Mouse (Mus musculus): ENCODE measurements around the gene Phospho1. TPM values are rescaled to one million over a fixed set of nuclear protein-coding genes. Genes with fewer than 3 reads are reported as not detected.
"Not testable (repeated sequence)": the region's sequence is repeated elsewhere in the genome, so short reads cannot be mapped to it uniquely, and the experiment has no call there.

Gene Phospho1
- total RNA-seq, 2 experiments from 2014 or later: 172 to 179 TPM

DNA sequence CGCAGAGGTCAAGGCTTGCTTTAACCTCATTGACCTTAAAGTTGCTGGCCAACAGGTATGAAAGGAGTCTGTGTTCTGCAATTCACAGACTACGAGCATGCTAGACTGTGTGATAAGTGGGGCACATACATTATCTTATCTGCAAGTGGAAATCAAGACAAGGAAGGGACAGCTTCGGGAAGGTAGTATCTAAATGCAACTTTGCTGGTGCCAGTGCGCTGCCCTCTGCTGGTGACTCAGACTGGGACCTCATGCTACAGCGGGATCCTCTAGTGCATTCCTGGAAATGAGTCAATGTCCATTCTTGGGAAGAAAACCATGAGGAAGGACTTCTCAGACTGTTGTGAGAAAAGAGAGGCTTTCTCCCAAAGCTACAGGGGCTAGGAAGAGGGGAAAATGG is 29.4 kb downstream of the Phospho1 start:
- intact Hi-C loops (cut with DNase I): loop anchor here (1.0 to 5.0 kb wide), 3 partner anchors 24 to 166 kb away; no protein-coding TSS in a partner anchor
- DNase-seq: peak; percentile 75 to 79

DNA sequence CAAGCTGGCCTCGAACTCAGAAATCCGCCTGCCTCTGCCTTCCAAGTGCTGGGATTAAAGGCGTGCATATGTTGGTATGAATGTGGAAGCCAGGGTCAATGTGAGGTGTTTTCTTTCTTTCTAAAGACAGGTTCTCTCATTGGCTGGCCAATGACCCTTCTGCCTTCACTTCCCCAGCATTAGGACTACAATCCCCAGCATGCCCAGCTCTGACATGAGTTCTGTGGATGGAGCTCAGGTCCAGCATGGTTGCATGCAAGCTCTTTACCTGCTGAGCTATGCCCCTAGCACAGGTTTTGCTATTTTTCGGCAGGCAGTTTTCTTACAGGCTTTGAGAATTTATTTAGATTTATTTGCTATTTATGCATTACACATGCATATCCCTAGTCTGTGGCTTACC is 33.0 kb downstream of the Phospho1 start:
- no peak for DNase-seq
- intact Hi-C loops (cut with DNase I): no loop called here

DNA sequence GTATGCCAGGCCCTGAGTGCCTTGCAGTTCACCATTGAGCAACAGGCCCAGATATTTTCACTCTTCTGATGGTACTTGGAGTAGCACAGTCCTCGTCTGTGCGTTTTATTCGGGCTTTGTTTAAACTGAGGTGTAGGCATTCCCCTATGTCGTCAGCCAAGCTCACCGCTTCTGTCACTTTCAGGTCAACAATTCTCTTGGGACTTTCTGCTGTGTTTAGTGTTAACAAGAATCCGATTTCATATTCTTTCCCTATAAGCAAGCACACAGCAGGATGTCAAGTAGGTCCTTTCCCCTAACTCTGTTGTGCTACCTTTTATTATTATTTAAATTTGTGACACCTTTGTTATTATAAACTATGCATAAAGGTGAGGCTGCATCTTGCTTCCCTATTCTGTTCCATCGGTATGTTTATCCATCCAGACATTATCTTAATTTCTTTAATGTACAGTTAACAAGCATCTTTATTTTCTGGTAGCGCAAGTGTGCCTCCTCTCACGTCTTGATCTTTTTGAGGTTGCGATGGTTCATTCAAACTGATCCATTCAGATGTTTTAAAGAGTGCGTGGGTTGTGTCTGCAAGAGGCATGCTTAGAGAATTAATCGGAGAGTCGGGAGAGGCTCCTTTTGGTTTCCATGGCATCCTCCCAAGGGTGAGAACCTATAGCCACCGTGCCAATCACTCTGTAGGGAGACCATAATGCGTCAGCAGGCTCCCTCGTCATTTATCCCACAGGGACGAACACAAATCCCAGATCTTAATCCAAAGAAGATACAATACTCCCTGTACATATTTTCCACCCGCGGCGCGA is 33.6 kb downstream of the Phospho1 start:
- intact Hi-C loops (cut with DNase I): no loop called here
- no peak for DNase-seq

DNA sequence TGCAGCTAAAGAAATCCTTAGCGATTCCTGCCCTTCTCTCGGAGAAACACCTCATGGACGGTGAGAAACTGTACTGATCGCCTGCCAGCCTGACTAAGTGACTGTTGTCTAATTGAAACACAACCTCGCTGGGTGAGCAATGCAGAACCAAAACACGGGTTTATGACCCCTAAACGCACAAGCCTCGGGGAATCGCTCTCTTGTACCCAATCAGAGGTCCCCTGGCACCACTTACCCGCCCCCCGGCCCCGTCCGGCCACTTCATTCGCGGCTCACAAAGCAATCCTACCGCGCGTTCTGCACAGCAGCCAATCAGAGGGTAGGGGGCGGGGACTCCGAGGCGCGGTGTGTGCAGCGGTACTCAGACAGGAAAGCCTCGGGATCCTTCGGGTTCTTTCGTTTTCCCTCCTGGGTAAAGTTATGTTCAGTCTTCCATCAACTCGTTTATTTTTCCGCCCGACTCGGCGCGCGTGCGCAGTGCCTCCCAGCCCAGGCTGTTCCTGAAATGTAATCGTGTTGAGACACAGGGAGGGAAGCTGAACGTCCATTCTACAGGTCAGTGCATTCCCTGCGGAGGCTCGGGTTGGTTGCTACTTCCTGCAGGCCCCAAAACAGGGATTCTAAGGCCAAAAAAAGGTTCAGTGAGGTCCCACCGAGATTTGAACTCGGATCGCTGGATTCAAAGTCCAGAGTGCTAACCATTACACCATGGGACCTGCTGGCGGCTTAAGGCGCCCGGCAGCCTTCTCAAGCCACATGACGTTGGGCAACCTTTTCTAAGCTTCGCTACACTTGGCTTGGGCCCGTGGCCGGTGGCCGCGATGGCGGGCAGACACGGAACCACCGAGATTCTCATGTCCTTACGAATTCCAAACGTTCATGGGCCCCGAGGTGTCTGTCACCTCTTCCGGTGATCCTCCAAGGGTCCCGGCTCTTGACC is 34.5 kb downstream of the Phospho1 start:
- intact Hi-C loops (cut with DNase I): no loop called here
- peak; percentile 95 to 96 for DNase-seq

DNA sequence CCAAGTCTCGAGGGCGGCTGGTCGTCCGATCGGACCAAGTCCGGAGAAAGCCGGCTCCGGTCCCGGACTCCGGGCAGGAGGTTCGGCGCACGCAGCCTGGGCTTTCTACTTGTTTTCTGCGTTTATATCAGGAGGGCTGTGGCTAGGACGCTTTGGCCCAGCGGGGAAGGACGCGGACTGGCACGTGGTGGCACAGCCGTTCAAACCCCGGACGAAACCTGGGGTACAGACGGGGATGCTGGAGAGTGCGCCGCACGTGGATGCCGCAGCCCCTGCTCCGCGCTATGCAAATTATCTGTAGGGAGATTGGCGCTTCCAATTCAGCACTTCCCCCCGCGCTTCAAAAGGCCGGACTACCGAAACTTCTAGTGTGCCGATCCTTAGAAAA is 35.2 kb downstream of the Phospho1 start:
- intact Hi-C loops (cut with DNase I): no loop called here
- DNase-seq: no peak

DNA sequence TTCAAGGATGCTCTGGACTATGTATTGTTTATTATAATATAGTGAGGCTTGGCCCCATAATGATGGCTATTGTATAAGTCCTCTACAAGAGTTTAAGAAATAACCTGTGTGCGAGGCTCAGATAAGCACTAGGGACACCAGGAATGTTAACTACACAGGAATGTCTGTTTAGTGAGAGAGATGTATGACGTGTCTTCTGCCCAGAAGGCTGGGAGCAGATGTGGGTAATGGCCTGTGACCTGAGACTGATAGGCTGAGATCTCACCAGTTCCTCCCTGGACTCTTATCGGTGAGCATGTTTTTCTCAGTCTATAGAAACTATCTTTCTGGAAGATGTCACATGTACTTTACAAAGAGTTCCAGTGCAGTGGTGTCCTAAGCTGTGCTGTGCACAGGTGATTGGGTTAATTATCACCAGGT is 35.8 kb downstream of the Phospho1 start:
- intact Hi-C loops (cut with DNase I): no loop called here
- DNase-seq: no peak

DNA sequence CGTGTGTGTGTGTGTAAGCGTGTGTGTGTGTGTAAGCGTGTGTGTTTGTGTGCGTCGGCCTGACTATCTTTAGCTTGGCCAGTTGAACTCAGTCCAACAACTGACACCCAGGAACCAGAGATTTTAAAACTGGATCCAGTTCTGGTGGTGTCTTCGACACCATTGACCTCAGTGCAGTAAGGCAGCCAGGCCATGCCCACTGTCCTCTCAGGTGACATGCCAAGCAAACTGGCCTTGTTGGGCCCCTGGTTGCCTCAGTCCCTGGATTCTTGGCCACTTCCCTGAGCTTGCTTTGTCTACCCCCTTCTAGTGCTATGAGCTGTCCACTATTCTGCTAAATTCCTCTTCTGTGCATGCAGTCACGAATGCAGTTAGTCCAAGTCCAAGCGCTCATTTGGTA is 37.1 kb downstream of the Phospho1 start:
- DNase-seq: no peak
- intact Hi-C loops (cut with DNase I): no loop called here

DNA sequence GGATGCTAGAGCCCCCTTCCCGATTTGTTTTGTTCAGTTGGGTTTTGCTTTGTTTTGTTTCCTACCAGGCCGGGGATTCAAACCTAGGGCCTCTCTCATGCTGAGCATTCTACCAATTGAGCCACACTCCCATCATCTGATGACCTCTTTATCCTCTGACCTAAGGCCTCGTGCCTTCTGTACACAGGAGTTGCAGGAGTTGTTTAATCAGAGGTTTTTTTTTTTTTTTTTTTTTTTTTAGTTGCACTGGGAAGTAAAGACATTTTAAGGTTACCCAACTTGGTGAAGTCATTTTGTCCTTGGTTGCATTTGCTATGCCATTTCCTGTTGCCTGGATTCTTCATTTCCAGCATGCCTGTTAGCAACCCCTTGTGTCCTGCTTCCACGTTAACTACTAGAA is 45.1 kb downstream of the Phospho1 start:
- DNase-seq: no peak
- intact Hi-C loops (cut with DNase I): no loop called here

DNA sequence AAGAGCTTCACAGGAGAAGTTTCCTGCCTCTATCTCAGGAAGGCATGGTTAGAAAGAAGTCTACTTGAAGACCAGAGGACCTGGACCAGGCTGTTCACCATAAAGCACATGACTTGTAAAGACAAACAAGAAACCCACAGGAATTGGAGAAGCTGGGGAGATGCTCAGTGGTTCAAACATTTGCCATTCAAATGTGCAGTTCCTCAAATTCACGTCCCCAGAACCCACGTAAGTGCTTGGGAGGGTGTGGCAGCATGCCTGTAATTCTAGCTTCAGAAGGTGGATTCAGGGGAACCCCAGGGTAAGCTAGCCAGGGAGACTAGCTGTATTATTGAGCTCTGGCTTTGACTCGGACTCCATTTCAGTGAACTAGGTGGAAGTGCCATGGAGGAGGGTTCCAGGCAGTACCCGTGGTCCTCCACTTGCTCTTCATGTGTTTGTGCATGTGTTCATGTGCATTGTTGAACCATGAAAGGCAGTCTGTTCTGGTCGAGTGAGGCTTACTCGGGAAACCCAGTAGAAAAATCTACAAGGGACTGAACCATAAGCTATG is 45.7 kb downstream of the Phospho1 start:
- DNase-seq: no peak
- intact Hi-C loops (cut with DNase I): loop anchor here (10.0 kb wide), 1 partner anchor 265 kb away; the partner anchor contains the start of gene Ttll6

DNA sequence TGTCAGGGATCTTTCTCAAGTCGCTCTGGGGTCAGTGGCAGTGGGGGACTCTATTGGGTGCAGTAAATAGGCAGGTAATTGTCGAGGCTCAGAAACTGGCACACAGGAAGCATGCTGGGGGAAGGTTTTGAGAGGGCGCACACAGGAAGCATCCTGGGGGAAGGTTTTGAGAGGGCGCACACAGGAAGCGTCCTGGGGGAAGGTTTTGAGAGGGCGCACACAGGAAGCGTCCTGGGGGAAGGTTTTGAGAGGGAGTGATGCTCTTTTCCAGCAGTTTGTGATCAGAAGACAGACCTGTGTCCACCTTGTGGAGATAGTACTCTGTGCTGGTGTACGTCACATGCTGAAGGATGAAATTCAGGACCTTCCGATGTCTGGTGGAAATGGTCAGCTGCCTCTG is 51.5 kb downstream of the Phospho1 start:
- intact Hi-C loops (cut with DNase I): loop anchor here (10.0 kb wide), 1 partner anchor 259 kb away; the partner anchor contains the start of gene Ttll6
- DNase-seq: no peak

DNA sequence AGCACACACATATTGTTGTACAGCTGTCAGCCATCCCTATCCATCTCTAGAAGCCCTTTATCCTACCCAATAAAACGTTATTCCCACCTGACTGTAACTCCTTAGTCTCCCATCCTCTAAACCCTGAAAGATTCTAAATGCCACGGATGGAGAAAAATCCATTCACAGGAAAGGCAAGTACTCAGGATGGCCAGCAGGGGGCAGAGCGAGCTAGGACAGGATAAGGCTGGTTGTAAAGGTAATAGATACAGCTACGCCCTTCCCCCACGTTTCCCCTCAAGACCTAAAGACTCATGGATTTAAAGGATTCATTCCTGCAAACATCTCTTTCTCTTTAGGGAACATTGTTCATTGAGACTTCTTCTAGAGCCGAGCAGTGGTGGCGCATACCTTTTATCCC is 52.0 kb downstream of the Phospho1 start:
- DNase-seq: peak; percentile 66 to 75
- intact Hi-C loops (cut with DNase I): loop anchor here (10.0 kb wide), 1 partner anchor 259 kb away; the partner anchor contains the start of gene Ttll6

DNA sequence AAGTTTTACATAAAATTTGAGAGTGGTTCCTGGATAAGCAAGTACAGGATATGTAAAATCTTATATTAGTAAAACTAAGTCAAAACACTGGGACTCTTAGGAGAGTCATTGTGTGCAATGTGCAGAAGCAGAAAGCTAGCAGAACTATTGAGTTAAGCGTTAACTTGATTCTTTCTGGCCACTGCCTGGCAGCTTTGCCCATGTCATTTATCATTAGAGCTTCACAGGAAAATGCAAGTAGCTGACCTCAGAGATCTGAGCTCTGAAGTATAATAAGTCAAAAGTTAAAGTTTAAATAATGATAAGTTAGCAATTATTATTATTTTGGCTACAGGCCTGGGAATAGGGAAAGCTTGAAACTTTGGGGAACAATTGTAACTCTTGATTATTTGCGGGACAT is 55.6 kb downstream of the Phospho1 start:
- intact Hi-C loops (cut with DNase I): loop anchor here (10.0 kb wide), 1 partner anchor 255 kb away; the partner anchor contains the start of gene Ttll6
- DNase-seq: not testable (repeated sequence)

Other genes starting within 250 kb of the Phospho1 start
- gene Ngfr, start 236.8 kb upstream of the Phospho1 start, total RNA-seq (2021): 1 to 10 TPM; 1.1 to 2.0 TPM
- 100 to 1,000 TPM; 338 to 341 TPM for gene Phb, start 157.5 kb upstream of the Phospho1 start, total RNA-seq (2021)
- gene Zfp652, start 111.8 kb upstream of the Phospho1 start, total RNA-seq (2021): 10 to 100 TPM; 45.9 to 46.5 TPM
- under 1 TPM; 0.53 to 0.61 TPM for gene B130006D01Rik, start 100.9 kb upstream of the Phospho1 start, total RNA-seq (2021)
- gene Gngt2, start 12.7 kb downstream of the Phospho1 start, total RNA-seq (2021): 10 to 100 TPM; 18.3 to 20.0 TPM
- gene Abi3, start 18.0 kb downstream of the Phospho1 start, total RNA-seq (2021): 10 to 100 TPM; 20.7 to 21.0 TPM
- not detected for gene B4galnt2, start 90.4 kb downstream of the Phospho1 start, total RNA-seq (2021)
- under 1 TPM; 0.46 to 0.76 TPM for gene Igf2bp1, start 181.4 kb downstream of the Phospho1 start, total RNA-seq (2021)
- not detected for gene Gip, start 200.0 kb downstream of the Phospho1 start, total RNA-seq (2021)
- 10 to 100 TPM; 45.8 to 51.2 TPM for gene Snf8, start 210.4 kb downstream of the Phospho1 start, total RNA-seq (2021)
- gene Ube2z, start 240.9 kb downstream of the Phospho1 start, total RNA-seq (2021): 10 to 100 TPM; 31.9 to 36.8 TPM